Mouse (Mus musculus): Measurements from ENCODE around the gene Afmid.
"Not testable (repeated sequence)": the region's sequence is repeated elsewhere in the genome, so short reads cannot be mapped to it uniquely, and the experiment has no call there.

The Afmid gene

GRCm38 (mm10) chr11:117826916-117827315, 1.2 kb downstream of the Afmid start:
- no peak for DNase-seq

- DNase-seq: no peak
Measured at GRCm38 (mm10) chr11:117827386-117827785, 1.7 kb downstream of the Afmid start.

GRCm38 (mm10) chr11:117828149-117828887, 2.6 kb downstream of the Afmid start:
- peak; percentile 96 for DNase-seq

- DNase-seq: peak; percentile 97
Measured at GRCm38 (mm10) chr11:117828888-117829604, 3.3 kb downstream of the Afmid start.

DNA sequence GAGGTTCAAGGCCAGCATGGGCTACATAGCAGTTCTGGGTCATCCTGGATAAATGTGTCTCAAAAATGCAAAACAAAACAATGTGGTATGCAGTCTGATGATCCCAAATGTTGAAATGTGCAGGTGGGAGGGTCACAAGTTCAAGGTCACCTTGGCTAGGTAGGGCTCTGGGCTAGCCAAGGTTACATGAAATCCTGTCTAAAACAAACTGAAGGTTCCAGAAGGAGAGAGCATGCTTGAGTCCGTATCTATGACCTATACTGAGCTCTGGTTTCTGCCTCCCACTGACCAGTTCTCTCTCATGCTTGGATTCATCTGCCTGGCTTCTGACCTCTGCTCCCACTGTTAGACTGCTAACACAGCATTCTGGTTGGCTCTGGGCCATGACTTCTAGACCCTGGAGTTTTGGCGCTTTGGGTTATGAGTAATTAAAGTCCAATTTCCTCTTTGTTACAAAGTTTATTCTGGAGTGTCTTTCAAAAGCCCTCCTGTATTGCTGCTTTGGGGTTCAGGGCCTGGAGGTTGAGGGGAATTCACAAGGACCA, 4.0 kb downstream of the Afmid start:
- DNase-seq: no peak

DNA sequence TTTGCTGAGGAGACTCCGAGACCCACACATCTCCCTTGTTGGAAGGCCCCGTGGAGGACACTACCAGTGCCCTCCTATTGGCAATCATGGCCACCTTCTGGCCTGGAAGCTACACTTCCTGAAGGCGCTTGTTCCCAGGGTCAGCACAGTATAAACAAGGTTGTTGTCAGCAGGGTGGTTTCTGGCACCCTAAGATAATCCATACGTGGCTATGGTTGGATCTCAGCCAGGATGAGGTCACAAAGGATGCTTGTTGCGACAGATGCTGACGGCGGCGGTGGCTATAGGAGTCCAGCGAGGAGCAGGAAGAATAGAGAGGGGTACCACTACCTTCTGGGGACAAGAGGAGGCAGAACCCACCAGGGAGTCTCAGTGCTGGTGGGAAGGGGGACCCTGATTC, 4.7 kb downstream of the Afmid start:
- no peak for DNase-seq

- DNase-seq: peak; percentile 97
Measured at GRCm38 (mm10) chr11:117832086-117832969, 6.6 kb downstream of the Afmid start.

DNA sequence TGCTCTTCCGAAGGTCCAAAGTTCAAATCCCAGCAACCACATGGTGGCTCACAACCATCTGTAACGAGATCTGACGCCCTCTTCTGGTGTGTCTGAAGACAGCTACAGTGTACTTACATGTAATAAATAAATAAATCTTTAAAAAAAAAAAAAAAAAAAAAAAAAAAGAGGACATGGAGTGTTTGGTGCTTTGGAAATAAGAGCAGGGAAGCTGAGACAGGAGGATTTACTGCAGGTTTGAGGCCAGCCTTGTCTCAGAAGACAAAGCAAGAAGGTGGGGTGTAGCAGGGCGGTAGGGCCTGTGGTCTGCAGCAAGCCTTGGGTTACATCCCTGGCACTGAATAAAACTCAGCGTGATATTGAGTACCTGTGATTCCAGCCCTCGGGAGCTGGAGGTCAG, 7.8 kb downstream of the Afmid start:
- not testable (repeated sequence) for DNase-seq

GRCm38 (mm10) chr11:117834086-117834485, 8.4 kb downstream of the Afmid start:
- no peak for DNase-seq

- peak; percentile 92 for DNase-seq
Measured at GRCm38 (mm10) chr11:117836306-117836705, 10.6 kb downstream of the Afmid start.

- peak; percentile 94 for DNase-seq
Measured at GRCm38 (mm10) chr11:117838572-117838971, 12.8 kb downstream of the Afmid start.

- no peak for DNase-seq
Measured at GRCm38 (mm10) chr11:117839021-117839420, 13.3 kb downstream of the Afmid start.

GRCm38 (mm10) chr11:117840910-117841309, 15.2 kb downstream of the Afmid start:
- DNase-seq: no peak

DNA sequence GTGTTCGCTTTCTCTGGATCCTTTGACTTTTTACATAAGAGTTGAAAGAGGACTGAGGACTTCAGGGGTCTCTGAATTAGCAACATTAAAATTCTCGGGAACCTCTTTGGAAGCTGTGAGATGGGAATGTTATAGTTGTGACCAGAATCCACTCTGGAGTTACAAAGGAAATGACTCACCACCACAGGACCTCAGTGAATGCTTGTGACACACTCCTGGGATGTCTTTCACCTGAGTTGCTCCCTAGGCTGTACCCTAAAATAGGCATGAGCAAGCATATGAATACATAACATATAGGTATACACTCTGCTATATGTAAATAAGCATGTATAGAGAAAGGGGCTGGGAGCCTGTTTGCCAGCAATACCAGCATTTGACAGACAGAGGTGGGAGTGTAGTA, 17.7 kb downstream of the Afmid start:
- DNase-seq: no peak

- no peak for DNase-seq
Measured at GRCm38 (mm10) chr11:117844997-117845396, 19.3 kb downstream of the Afmid start.

DNA sequence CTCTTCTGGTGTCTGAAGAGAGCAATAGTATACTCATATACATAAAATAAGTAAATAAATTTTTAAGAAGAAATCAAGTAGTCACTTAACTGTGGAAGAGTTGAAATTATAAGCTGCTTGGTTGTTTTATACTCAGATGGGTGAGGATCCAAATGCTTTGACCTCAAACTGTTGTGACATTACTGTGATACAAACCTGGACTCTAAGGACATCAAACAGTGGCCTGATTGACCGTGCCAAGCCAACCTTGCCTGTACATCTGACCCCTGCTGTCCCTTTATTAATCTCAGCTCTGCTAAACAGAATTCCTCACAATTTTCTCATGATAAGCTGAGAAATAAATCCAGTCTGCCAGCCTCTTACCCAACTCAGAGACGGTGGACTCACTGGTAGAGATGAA, 19.9 kb downstream of the Afmid start:
- no peak for DNase-seq

DNA sequence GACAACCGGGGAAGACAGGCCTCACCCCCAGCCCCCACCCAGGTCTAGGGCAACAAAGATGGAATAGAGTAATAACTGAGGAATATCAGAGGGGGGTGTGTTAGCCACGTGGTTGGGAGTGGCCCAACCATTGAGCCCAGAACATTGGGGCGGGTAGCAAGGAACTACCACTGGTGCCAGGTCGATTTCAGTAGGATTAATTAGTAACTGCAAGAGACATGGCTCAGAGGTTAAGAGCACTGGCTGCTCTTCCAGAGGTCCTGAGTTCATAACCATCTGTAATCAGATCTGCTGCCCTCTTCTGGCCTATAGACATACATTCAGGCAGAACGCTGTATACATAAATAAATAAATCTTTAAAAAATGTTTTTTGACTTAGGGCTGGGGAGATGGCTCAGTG, 20.9 kb downstream of the Afmid start:
- DNase-seq: no peak

GRCm38 (mm10) chr11:117847593-117848215, 22.0 kb downstream of the Afmid start:
- peak; percentile 91 for DNase-seq

- DNase-seq: no peak
Measured at GRCm38 (mm10) chr11:117848271-117848984, 22.7 kb downstream of the Afmid start.

GRCm38 (mm10) chr11:117848985-117849671, 23.4 kb downstream of the Afmid start, which contains the start of gene Birc5:
Birc5 (plus strand) TSS chr11:117849251.
- DNase-seq: peak; percentile 99

- no peak for DNase-seq
Measured at GRCm38 (mm10) chr11:117852875-117853274, 27.2 kb downstream of the Afmid start.

Data from heart, adult 11 months (tissue).